ENCODE assay signal across 9 mouse cellular contexts in genomic region chr4:40781143-40781542, GRCm38 (mm10). TPM values are rescaled to one million over a fixed set of nuclear protein-coding genes. Genes with fewer than 3 reads are reported as not detected.
DNase-seq lines count a peak whose midpoint lies in the region; ATAC-seq and TF ChIP-seq lines count a peak whose summit lies in the region.
"Had no signal": no experiment of that assay in that cellular context is flagged by ENCODE, and none has a peak within 500 bp of the region (broad histone marks: within the 10 kb centered on the region; RNA-seq: fewer than 3 reads in every experiment).

No protein-coding gene starts in this region.

- peak overlapping the region; percentile 72 for H3K4me2 ChIP-seq in myocyte (ENCODE audit: low read depth)
- H3K4me2 ChIP-seq in hindbrain, embryonic 16.5 days (ENCODE audit: low read length): no peak overlapping the region
- no peak overlapping the region for H3K4me2 ChIP-seq in midbrain, embryonic 15.5 days
- H3K4me2 ChIP-seq in intestine, embryonic 15.5 days (replicated peaks): no peak overlapping the region
- H3K4me2 ChIP-seq: stomach, embryonic 15.5 days had no signal

- H3ac ChIP-seq in myocyte (ENCODE audit: control insufficient read depth, insufficient read length): no peak overlapping the region

- no peaks in the 10 kb centered on the region for H3K79me2 ChIP-seq in myocyte (ENCODE audit: control insufficient read depth, insufficient read depth)

- no peak overlapping the region for H3K27ac ChIP-seq in hindbrain, embryonic 16.5 days (ENCODE audit: low read depth, low read length)
- H3K27ac ChIP-seq in midbrain, embryonic 15.5 days: no peak overlapping the region
- no peak overlapping the region for H3K27ac ChIP-seq in intestine, embryonic 15.5 days
- H3K27ac ChIP-seq: stomach, embryonic 15.5 days had no signal

- no peaks in the 10 kb centered on the region for H3K9me3 ChIP-seq in hindbrain, embryonic 16.5 days (ENCODE audit: control insufficient read depth, low read length)
- H3K9me3 ChIP-seq in midbrain, embryonic 15.5 days: no peaks in the 10 kb centered on the region
- no peaks in the 10 kb centered on the region for H3K9me3 ChIP-seq in intestine, embryonic 15.5 days
- H3K9me3 ChIP-seq: stomach, embryonic 15.5 days had no signal

- H3K4me1 ChIP-seq in hindbrain, embryonic 16.5 days (ENCODE audit: control insufficient read depth, insufficient read depth, low read depth, low read length): no peaks in the 10 kb centered on the region
- H3K4me1 ChIP-seq in midbrain, embryonic 15.5 days: no peaks in the 10 kb centered on the region
- H3K4me1 ChIP-seq in intestine, embryonic 15.5 days (replicated peaks): peaks cover 7% of the 10 kb centered on the region

- no peaks in the 10 kb centered on the region for H3K27me3 ChIP-seq in myocyte (ENCODE audit: control insufficient read depth, insufficient read depth, insufficient read length)
- H3K27me3 ChIP-seq in hindbrain, embryonic 16.5 days (replicated peaks; ENCODE audit: control insufficient read depth, insufficient read depth, low read length): no peaks in the 10 kb centered on the region
- H3K27me3 ChIP-seq in midbrain, embryonic 15.5 days (replicated peaks): no peaks in the 10 kb centered on the region
- H3K27me3 ChIP-seq in intestine, embryonic 15.5 days (replicated peaks): no peaks in the 10 kb centered on the region
- H3K27me3 ChIP-seq: stomach, embryonic 15.5 days had no signal

- TF ChIP-seq POLR2A in myocyte (IDR thresholded peaks at IDR 0.05; ENCODE audit: insufficient read length, low read depth): no peak

- peak; percentile 91 for DNase-seq in CD4-positive helper T cell, adult 2 months (ENCODE audit: low read depth, low spot score)
- peak; percentile 77 to 80 for DNase-seq in kidney, postnatal 36 days
- no peak for DNase-seq in layer of hippocampus, adult 11-12 months (ENCODE audit: low spot score)

- no peak overlapping the region for H3K4me3 ChIP-seq in myocyte
- H3K4me3 ChIP-seq in hindbrain, embryonic 16.5 days (ENCODE audit: low read length): no peak overlapping the region
- H3K4me3 ChIP-seq in midbrain, embryonic 15.5 days: no peak overlapping the region
- no peak overlapping the region for H3K4me3 ChIP-seq in intestine, embryonic 15.5 days (replicated peaks)
- H3K4me3 ChIP-seq: stomach, embryonic 15.5 days had no signal

- no peaks in the 10 kb centered on the region for H3K36me3 ChIP-seq in myocyte (ENCODE audit: control insufficient read depth, insufficient read depth)
- no peaks in the 10 kb centered on the region for H3K36me3 ChIP-seq in hindbrain, embryonic 16.5 days (ENCODE audit: control insufficient read depth, insufficient read depth, low read length)
- no peaks in the 10 kb centered on the region for H3K36me3 ChIP-seq in midbrain, embryonic 15.5 days (replicated peaks)
- no peaks in the 10 kb centered on the region for H3K36me3 ChIP-seq in intestine, embryonic 15.5 days
- H3K36me3 ChIP-seq: stomach, embryonic 15.5 days had no signal

- WGBS in hindbrain, embryonic 16.5 days: 41% methylated on average over 3 of the region's 3 CpGs
- WGBS in midbrain, embryonic 15.5 days: 46% methylated on average over 3 of the region's 3 CpGs
- WGBS in intestine, embryonic 15.5 days: 20% methylated on average over 3 of the region's 3 CpGs

- ATAC-seq in activated CD4-positive, CD25-positive, alpha-beta regulatory T cell, adult 4 months: peak; percentile 75
- ATAC-seq in hindbrain, embryonic 16.5 days: no peak
- no peak for ATAC-seq in midbrain, embryonic 15.5 days (replicated peaks)
- no peak for ATAC-seq in intestine, embryonic 15.5 days

- no peak overlapping the region for H3K9ac ChIP-seq in hindbrain, embryonic 16.5 days (ENCODE audit: low read depth, low read length)
- H3K9ac ChIP-seq in midbrain, embryonic 15.5 days: no peak overlapping the region
- H3K9ac ChIP-seq in intestine, embryonic 15.5 days: no peak overlapping the region
- H3K9ac ChIP-seq: stomach, embryonic 15.5 days had no signal

TF ChIP-seq in myocyte, 11 proteins besides CTCF, POLR2A, EP300 and RAD21:
- peak in 1 of 3 experiments; percentile 24 for TF ChIP-seq MYOD1 (IDR thresholded peaks at IDR 0.05; ENCODE audit: control insufficient read depth in 1 of 3, insufficient read length in 2 of 3, low read depth in 2 of 3)
- TF ChIP-seq REST (IDR thresholded peaks at IDR 0.05; ENCODE audit: insufficient read depth, insufficient read length): no peak

RNA-seq across cellular contexts. Expression of gene Smu1, which starts 23.4 kb away (rescaled TPM):
- polyA plus RNA-seq in activated CD4-positive, CD25-positive, alpha-beta regulatory T cell, adult 4 months (2017; shearing (Covaris generic)): 100 to 1,000 TPM; 111 to 128 TPM
- polyA plus RNA-seq in myocyte (2012; fragmentation: generic; extraction: Trizol): 67.5 TPM
- polyA plus RNA-seq in hindbrain, embryonic 16.5 days (2015; fragmentation: Nextera tagmentation; extraction: Ambion mirVana): 119 and 120 TPM in 2 replicates
- 118 and 120 TPM in 2 replicates for polyA plus RNA-seq in midbrain, embryonic 15.5 days (2015; fragmentation: Nextera tagmentation; extraction: Ambion mirVana)
- polyA plus RNA-seq in intestine, embryonic 15.5 days (2015; fragmentation: Nextera tagmentation; extraction: Ambion mirVana): 147 and 149 TPM in 2 replicates

RNA-seq across cellular contexts. Expression of gene Dnaja1, which starts 59.2 kb away (rescaled TPM):
- 100 to 1,000 TPM; 474 TPM for polyA plus RNA-seq in activated CD4-positive, CD25-positive, alpha-beta regulatory T cell, adult 4 months (2017; shearing (Covaris generic))
- polyA plus RNA-seq in myocyte (2012; fragmentation: generic; extraction: Trizol): 68.3 TPM
- 625 and 673 TPM in 2 replicates for polyA plus RNA-seq in hindbrain, embryonic 16.5 days (2015; fragmentation: Nextera tagmentation; extraction: Ambion mirVana)
- 628 and 666 TPM in 2 replicates for polyA plus RNA-seq in midbrain, embryonic 15.5 days (2015; fragmentation: Nextera tagmentation; extraction: Ambion mirVana)
- polyA plus RNA-seq in intestine, embryonic 15.5 days (2015; fragmentation: Nextera tagmentation; extraction: Ambion mirVana): 335 and 379 TPM in 2 replicates
